Mouse (Mus musculus): Measurements from ENCODE around the gene Ccdc85c.
A peak's percentile ranks its signal among the peaks of the same experiment; 100 is the strongest.

Ccdc85c gene

GRCm38 (mm10) chr12:108216611-108217370, 58.4 kb downstream of the Ccdc85c start:
- no peak for DNase-seq (ENCODE audit: low spot score)

- DNase-seq (ENCODE audit: low spot score): no peak
Measured at GRCm38 (mm10) chr12:108215090-108215489, 60.1 kb downstream of the Ccdc85c start.

- DNase-seq (ENCODE audit: low spot score): no peak
Measured at GRCm38 (mm10) chr12:108213090-108214041, 61.9 kb downstream of the Ccdc85c start.

- DNase-seq (ENCODE audit: low spot score): peak; percentile 40
Measured at GRCm38 (mm10) chr12:108212476-108212875, 62.7 kb downstream of the Ccdc85c start.

GRCm38 (mm10) chr12:108212071-108212470, 63.2 kb downstream of the Ccdc85c start:
- no peak for DNase-seq (ENCODE audit: low spot score)

- no peak for DNase-seq (ENCODE audit: low spot score)
Measured at GRCm38 (mm10) chr12:108210623-108211022, 64.6 kb downstream of the Ccdc85c start.

GRCm38 (mm10) chr12:108208726-108209438, 66.3 kb downstream of the Ccdc85c start:
- DNase-seq (ENCODE audit: low spot score): peak; percentile 77

GRCm38 (mm10) chr12:108208216-108208615, 67.0 kb downstream of the Ccdc85c start:
- no peak for DNase-seq (ENCODE audit: low spot score)

- DNase-seq (ENCODE audit: low spot score): peak; percentile 77
Measured at GRCm38 (mm10) chr12:108206641-108207040, 68.6 kb downstream of the Ccdc85c start.

GRCm38 (mm10) chr12:108204978-108205377, 70.2 kb downstream of the Ccdc85c start:
- DNase-seq (ENCODE audit: low spot score): no peak

GRCm38 (mm10) chr12:108203895-108204294, 71.3 kb downstream of the Ccdc85c start:
- no peak for DNase-seq (ENCODE audit: low spot score)

GRCm38 (mm10) chr12:108200094-108200493, 75.1 kb downstream of the Ccdc85c start:
- DNase-seq (ENCODE audit: low spot score): no peak

GRCm38 (mm10) chr12:108198447-108198846, 76.8 kb downstream of the Ccdc85c start:
- DNase-seq (ENCODE audit: low spot score): no peak

GRCm38 (mm10) chr12:108195761-108196160, 79.5 kb downstream of the Ccdc85c start:
- no peak for DNase-seq (ENCODE audit: low spot score)

GRCm38 (mm10) chr12:108193878-108194277, 81.3 kb downstream of the Ccdc85c start:
- no peak for DNase-seq (ENCODE audit: low spot score)

GRCm38 (mm10) chr12:108187541-108188091, 87.6 kb downstream of the Ccdc85c start:
- DNase-seq (ENCODE audit: low spot score): peak; percentile 42

- DNase-seq (ENCODE audit: low spot score): no peak
Measured at GRCm38 (mm10) chr12:108181716-108182115, 93.5 kb downstream of the Ccdc85c start.

- peak; percentile 100 for DNase-seq (ENCODE audit: low spot score)
Measured at GRCm38 (mm10) chr12:108179321-108180266, 95.6 kb downstream of the Ccdc85c start, which contains the start of gene Ccnk. TSS of gene Ccnk (plus strand) at chr12:108179579.

GRCm38 (mm10) chr12:108179246-108179320, 96.1 kb downstream of the Ccdc85c start, which contains the start of gene Setd3:
TSS of gene Setd3 (minus strand) at chr12:108179314.
- DNase-seq (ENCODE audit: low spot score): no peak

GRCm38 (mm10) chr12:108178331-108179245, 96.6 kb downstream of the Ccdc85c start:
- DNase-seq (ENCODE audit: low spot score): peak; percentile 37

All from adipocyte (in vitro differentiated cells).